16 mouse cellular contexts compared by ENCODE assay signal in genomic region chr10:26825246-26825889, GRCm38 (mm10).
DNase-seq lines count a peak whose midpoint lies in the region; ATAC-seq and TF ChIP-seq lines count a peak whose summit lies in the region.
"Had no signal": no experiment of that assay in that cellular context is flagged by ENCODE, and none has a peak within 500 bp of the region (broad histone marks: within the 10 kb centered on the region; RNA-seq: fewer than 3 reads in every experiment).

No protein-coding gene starts in this region.

- no peaks in the 10 kb centered on the region for H3K9me3 ChIP-seq in heart, postnatal 0 days (replicated peaks; ENCODE audit: control insufficient read depth, low read length)

- 82% methylated on average over 8 of the region's 8 CpGs for WGBS in heart, postnatal 0 days
- 80% methylated on average over 8 of the region's 8 CpGs for WGBS in heart, adult 2 months

- TF ChIP-seq EP300 in heart, postnatal 0 days (IDR thresholded peaks at IDR 0.05; ENCODE audit: low read depth): no peak
- TF ChIP-seq EP300 in heart, adult 2 months (IDR thresholded peaks at IDR 0.05; ENCODE audit: insufficient read depth, low read depth, low read length): no peak

- TF ChIP-seq CTCF in heart, postnatal 0 days (IDR thresholded peaks at IDR 0.05; ENCODE audit: low read depth): no peak
- TF ChIP-seq CTCF in heart, adult 2 months (IDR thresholded peaks at IDR 0.05): no peak

- no peaks in the 10 kb centered on the region for H3K36me3 ChIP-seq in heart, postnatal 0 days (replicated peaks; ENCODE audit: control insufficient read depth, insufficient read depth, low read length)
- H3K36me3 ChIP-seq in heart, adult 2 months (ENCODE audit: control insufficient read depth, insufficient read depth, low read length): peaks cover 21% of the 10 kb centered on the region

- ATAC-seq in heart, postnatal 0 days (ENCODE audit: insufficient read depth, low read depth): no peak
- ATAC-seq: CD4-positive, CD25-positive, alpha-beta regulatory T cell, adult 4 months had no signal

- no peak overlapping the region for H3K9ac ChIP-seq in heart, postnatal 0 days (replicated peaks; ENCODE audit: low read depth, low read length)
- no peak overlapping the region for H3K9ac ChIP-seq in heart, adult 2 months (ENCODE audit: low read depth, low read length)

- TF ChIP-seq POLR2A in heart, adult 2 months (IDR thresholded peaks at IDR 0.05; ENCODE audit: insufficient read depth, low read depth, low read length): no peak

- no peak for DNase-seq in heart, postnatal 0 days (ENCODE audit: low spot score)
- DNase-seq in heart, adult 2 months: no peak
- DNase-seq in retina, postnatal 1 day: peak; percentile 17
- no peak for DNase-seq in retina, embryonic 14.5 days (ENCODE audit: low spot score)
- DNase-seq in left cerebral cortex, postnatal 25 days (ENCODE audit: low spot score in 2 of 2): peak; percentile 43 to 46
- DNase-seq in right cerebral cortex, postnatal 4 days: peak; percentile 52
- no peak for DNase-seq in thymus, postnatal 4 days
- no peak for DNase-seq in embryo, embryonic 10 days (ENCODE audit: low spot score)
- DNase-seq: adrenal gland, adult 8-10 months; cerebellum, adult 11-12 months; heart, postnatal 4 days; layer of hippocampus, postnatal 36 days; lung, postnatal 14 days; thymus, postnatal 25 days had no signal

- H3K4me1 ChIP-seq in heart, postnatal 0 days (ENCODE audit: control insufficient read depth, insufficient read depth): peaks cover 30% of the 10 kb centered on the region
- peaks cover 18% of the 10 kb centered on the region for H3K4me1 ChIP-seq in heart, adult 2 months (ENCODE audit: control insufficient read depth, insufficient read depth, low read length)

- no peak overlapping the region for H3K4me3 ChIP-seq in heart, postnatal 0 days (ENCODE audit: low read depth, low read length)
- H3K4me3 ChIP-seq in heart, adult 2 months: no peak overlapping the region

- H3K4me2 ChIP-seq in heart, postnatal 0 days (ENCODE audit: low read depth, low read length): no peak overlapping the region
- H3K4me2 ChIP-seq: liver, embryonic 11.5 days had no signal

- peak overlapping the region; percentile 49; the same call in 1 of the 2 replicates for H3K27ac ChIP-seq in heart, postnatal 0 days (ENCODE audit: low read depth)
- no peak overlapping the region; the same call in 1 of the 2 replicates for H3K27ac ChIP-seq in heart, adult 2 months

- H3K27me3 ChIP-seq in heart, postnatal 0 days (ENCODE audit: control insufficient read depth, insufficient read depth, low read length): no peaks in the 10 kb centered on the region
- H3K27me3 ChIP-seq in heart, adult 2 months (ENCODE audit: control insufficient read depth, insufficient read depth, low read length): no peaks in the 10 kb centered on the region

- intact Hi-C loops in heart, adult 2 months (cut with DNase I): loop anchor here (5.0 kb wide), 1 partner anchor 53 kb away; no protein-coding TSS in a partner anchor
- intact Hi-C loops in left cerebral cortex, postnatal 25 days (cut with DNase I): no loop called here

- peaks cover 2% of the 10 kb centered on the region; the same call in 1 of the 2 replicates for H3K79me2 ChIP-seq in heart, adult 2 months (replicated peaks; ENCODE audit: control insufficient read depth, insufficient read depth, low read length)

Comparison
In these comparisons a context has a peak if more than half of its experiments do, and no peak if none do; other contexts are left out.
1. DNase-seq: peak in retina, postnatal 1 day (single experiment), left cerebral cortex, postnatal 25 days (2 of 2) and right cerebral cortex, postnatal 4 days (single experiment); none in heart, postnatal 0 days (single experiment), heart, adult 2 months (0 of 2), retina, embryonic 14.5 days (single experiment), thymus, postnatal 4 days (single experiment) and embryo, embryonic 10 days (single experiment).